Mouse (Mus musculus) WW6 (cell line): ENCODE results near the gene Ccnjl.
A peak's percentile ranks its signal among the peaks of the same experiment; 100 is the strongest.

Experiments
- DNase-seq: peaks from one replicate; pipeline ENCODE4 v3.0.0-alpha.2; 2013; ENCODE audit warnings: low read depth, low spot score

Gene Ccnjl

GRCm38 (mm10) chr11:43528683-43529499 lies at the start of gene Ccnjl:
Gene Ccnjl (plus strand): TSS chr11:43528784.
- no peak for DNase-seq

- no peak for DNase-seq
Observed at GRCm38 (mm10) chr11:43479376-43479775, 49.2 kb upstream of the Ccnjl start.

GRCm38 (mm10) chr11:43480561-43480960 lies 48.0 kb upstream of the Ccnjl start:
- DNase-seq = no peak

- no peak for DNase-seq
Observed at GRCm38 (mm10) chr11:43481672-43482522, 46.7 kb upstream of the Ccnjl start.

GRCm38 (mm10) chr11:43483122-43483792 lies 45.3 kb upstream of the Ccnjl start:
- no peak for DNase-seq

- DNase-seq = no peak
Observed at GRCm38 (mm10) chr11:43484057-43484456, 44.5 kb upstream of the Ccnjl start.

- DNase-seq = no peak
Observed at GRCm38 (mm10) chr11:43484652-43485051, 43.9 kb upstream of the Ccnjl start.

GRCm38 (mm10) chr11:43485855-43486254 lies 42.7 kb upstream of the Ccnjl start:
- no peak for DNase-seq

GRCm38 (mm10) chr11:43492663-43493062 lies 35.9 kb upstream of the Ccnjl start:
- DNase-seq = no peak

- peak; percentile 62 for DNase-seq
Observed at GRCm38 (mm10) chr11:43493815-43494409, 34.7 kb upstream of the Ccnjl start.

- no peak for DNase-seq
Observed at GRCm38 (mm10) chr11:43495037-43495436, 33.5 kb upstream of the Ccnjl start.

- no peak for DNase-seq
Observed at GRCm38 (mm10) chr11:43495532-43495931, 33.1 kb upstream of the Ccnjl start.

GRCm38 (mm10) chr11:43501256-43501655 lies 27.3 kb upstream of the Ccnjl start:
- DNase-seq = no peak

- DNase-seq = no peak
Observed at GRCm38 (mm10) chr11:43505188-43505587, 23.4 kb upstream of the Ccnjl start.

GRCm38 (mm10) chr11:43507976-43508375 lies 20.6 kb upstream of the Ccnjl start:
- DNase-seq = no peak

- no peak for DNase-seq
Observed at GRCm38 (mm10) chr11:43509878-43510277, 18.7 kb upstream of the Ccnjl start.

- DNase-seq = no peak
Observed at GRCm38 (mm10) chr11:43512661-43513190, 15.9 kb upstream of the Ccnjl start.

- DNase-seq = peak; percentile 79
Observed at GRCm38 (mm10) chr11:43516344-43517021, 12.1 kb upstream of the Ccnjl start.

- no peak for DNase-seq
Observed at GRCm38 (mm10) chr11:43517641-43518040, 10.9 kb upstream of the Ccnjl start.

GRCm38 (mm10) chr11:43518086-43518485 lies 10.5 kb upstream of the Ccnjl start:
- DNase-seq = no peak

GRCm38 (mm10) chr11:43518821-43519220 lies 9.8 kb upstream of the Ccnjl start:
- DNase-seq = no peak
